ENCODE assay signal across 11 mouse cellular contexts in the genomic region with DNA sequence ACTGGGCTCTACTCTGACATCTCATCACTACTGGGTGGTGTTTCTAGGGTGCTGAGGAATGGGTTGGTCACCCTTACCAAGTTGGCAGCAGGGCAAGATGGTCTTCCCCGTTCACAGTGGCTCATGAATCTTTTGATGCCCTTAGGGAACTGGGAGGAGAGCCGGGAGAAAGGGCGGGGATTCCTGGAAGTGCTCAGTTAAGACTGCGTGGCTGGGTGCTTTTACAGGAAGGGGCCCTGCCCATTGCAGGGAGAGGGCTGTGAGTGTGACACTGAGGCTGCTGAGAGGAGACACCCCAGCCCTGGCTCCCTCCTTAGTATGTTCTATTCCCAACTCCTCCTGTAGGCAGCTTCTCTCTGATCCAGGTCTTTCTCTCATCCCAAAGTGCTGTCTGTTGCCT.
"Had no signal": no experiment of that assay in that cellular context is flagged by ENCODE, and none has a peak within 500 bp of the region (broad histone marks: within the 10 kb centered on the region; RNA-seq: fewer than 3 reads in every experiment).

No protein-coding gene starts in this region.

- H3K36me3 ChIP-seq: limb, embryonic 12.5 days; liver, embryonic 13.5 days; lung, embryonic 15.5 days; midbrain, embryonic 13.5 days had no signal

- H3K27ac ChIP-seq: kidney, postnatal 0 days; layer of hippocampus, adult 2 months; limb, embryonic 12.5 days; liver, embryonic 13.5 days; lung, embryonic 15.5 days; midbrain, embryonic 13.5 days had no signal

- H3K4me2 ChIP-seq: limb, embryonic 12.5 days; liver, embryonic 13.5 days; lung, embryonic 15.5 days; midbrain, embryonic 13.5 days had no signal

- H3K27me3 ChIP-seq: limb, embryonic 12.5 days; lung, embryonic 15.5 days; midbrain, embryonic 13.5 days had no signal

- H3K9ac ChIP-seq: limb, embryonic 12.5 days; liver, embryonic 13.5 days; liver, postnatal 0 days; lung, embryonic 15.5 days; midbrain, embryonic 13.5 days had no signal

- H3K4me3 ChIP-seq: layer of hippocampus, adult 2 months; limb, embryonic 12.5 days; liver, embryonic 13.5 days; lung, embryonic 15.5 days; midbrain, embryonic 13.5 days had no signal

- H3K9me3 ChIP-seq: limb, embryonic 12.5 days; liver, embryonic 13.5 days; lung, embryonic 15.5 days; midbrain, embryonic 13.5 days had no signal

- DNase-seq: liver; liver, embryonic 13.5 days; liver, postnatal 0 days; lung, postnatal 36 days; right cerebral cortex, postnatal 14 days; thymus, postnatal 4 days had no signal

- H3K4me1 ChIP-seq: liver, embryonic 13.5 days; lung, embryonic 15.5 days; midbrain, embryonic 13.5 days had no signal

- ATAC-seq: midbrain, embryonic 13.5 days had no signal
